Mouse (Mus musculus): Measurements from ENCODE around the gene Mapk12.

DNA sequence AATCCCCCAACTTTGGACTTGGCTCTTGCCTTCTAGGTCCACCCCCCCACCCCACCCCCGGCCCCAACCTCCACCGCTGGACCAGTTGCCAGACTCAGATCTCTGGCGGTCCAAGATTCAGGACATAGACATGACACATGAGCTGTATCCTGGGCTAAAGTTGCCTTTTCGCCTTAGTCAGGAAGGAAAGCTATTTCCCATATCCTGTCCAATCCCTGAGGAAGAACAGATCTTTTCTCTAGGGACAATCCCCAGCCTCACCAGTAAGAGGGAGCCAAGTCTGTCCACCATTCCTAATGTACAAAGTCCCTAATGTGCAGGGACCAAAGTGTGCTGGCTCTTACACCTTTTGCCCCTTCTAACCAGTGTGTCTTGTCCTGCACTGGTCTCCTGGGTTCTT lies 1.4 kb upstream of the Mapk12 start:
- TF ChIP-seq CTCF (IDR thresholded peaks at IDR 0.05; ENCODE audit: control insufficient read depth, insufficient read depth, insufficient read length) (no peak), USF1 (IDR thresholded peaks at IDR 0.05; ENCODE audit: low read depth) (no peak), MYOD1 (IDR thresholded peaks at IDR 0.05; ENCODE audit: control insufficient read depth, insufficient read length, low read depth) (no peak), CEBPB (IDR thresholded peaks at IDR 0.05; ENCODE audit: low read depth) (no peak), MAX (IDR thresholded peaks at IDR 0.05) (no peak)
